Mouse (Mus musculus) effector memory CD4-positive, alpha-beta T cell, adult 7 months (primary cell): ENCODE results near the gene Bcan. TPM values are rescaled to one million over a fixed set of nuclear protein-coding genes. Genes with fewer than 3 reads are reported as not detected.

Experiments used
- polyA plus RNA-seq: library from polyadenylated mRNA; unstranded; fragments of 100-300 nt; shearing (Covaris generic); gene quantifications from one replicate; pipeline ENCODE4 v1.2.1, GENCODE M21; 2017

Bcan gene
- not detected for polyA plus RNA-seq

DNA sequence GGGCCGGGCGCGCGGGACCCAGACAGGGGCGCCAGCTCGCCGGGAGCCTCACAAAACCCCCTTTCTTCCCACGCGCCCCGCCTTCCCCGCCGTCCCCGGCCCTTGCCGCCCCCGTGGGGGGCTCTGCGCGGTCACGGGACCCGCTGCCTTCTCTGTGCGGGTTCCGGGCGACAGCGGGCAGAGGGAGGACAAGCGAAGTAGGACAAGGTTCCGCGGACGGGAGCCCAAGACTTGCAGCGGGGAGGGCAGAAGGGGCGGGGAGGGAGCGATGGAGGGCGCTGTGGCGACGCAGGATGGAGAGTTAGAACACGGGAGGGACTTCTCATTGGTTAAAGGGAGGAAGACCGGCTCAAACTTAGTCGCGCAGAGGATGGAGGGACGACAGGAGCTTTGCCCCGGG, at the start of gene Bcan:
TSS of gene Bcan (minus strand) at position 50 of the 400 bp plus-strand sequence.

GRCm38 (mm10) chr3:88042661-88043421, 42.8 kb upstream of the Bcan start, which contains the start of gene Gpatch4:
Gene Gpatch4 (plus strand): TSS chr3:88043108.

GRCm38 (mm10) chr3:88027434-88028186, 27.6 kb upstream of the Bcan start, which contains the start of gene Hapln2:
Gene Hapln2 (minus strand): TSS chr3:88027583.

GRCm38 (mm10) chr3:87970939-87971488, 29.0 kb downstream of the Bcan start, which contains the start of gene Nes:
Gene Nes (plus strand): TSS chr3:87971078.

GRCm38 (mm10) chr3:87948378-87949265, 51.4 kb downstream of the Bcan start, which contains the start of gene Crabp2:
Gene Crabp2 (plus strand): TSS chr3:87948666.

Other genes starting within 250 kb of the Bcan start
- not detected for gene Ntrk1, start 205.1 kb downstream of the Bcan start, polyA plus RNA-seq
- gene Insrr, start 203.3 kb downstream of the Bcan start, polyA plus RNA-seq: 0.37 TPM
- gene Pear1, start 175.9 kb downstream of the Bcan start, polyA plus RNA-seq: 32.0 TPM
- gene Sh2d2a, start 153.5 kb downstream of the Bcan start, polyA plus RNA-seq: 505 TPM
- gene Prcc, start 114.6 kb downstream of the Bcan start, polyA plus RNA-seq: 11.7 TPM
- 142 TPM for gene Hdgf, start 93.9 kb downstream of the Bcan start, polyA plus RNA-seq
- 136 TPM for gene Mrpl24, start 80.7 kb downstream of the Bcan start, polyA plus RNA-seq
- gene Isg20l2, start 69.9 kb downstream of the Bcan start, polyA plus RNA-seq: 31.6 TPM
- 17.3 TPM for gene Rrnad1, start 69.5 kb downstream of the Bcan start, polyA plus RNA-seq
- gene Crabp2, start 51.6 kb downstream of the Bcan start, polyA plus RNA-seq: not detected
- 0.37 TPM for gene Nes, start 29.2 kb downstream of the Bcan start, polyA plus RNA-seq
- not detected for gene Hapln2, start 27.4 kb upstream of the Bcan start, polyA plus RNA-seq
- gene Gpatch4, start 42.9 kb upstream of the Bcan start, polyA plus RNA-seq: 12.0 TPM
- 47.5 TPM for gene Naxe, start 58.3 kb upstream of the Bcan start, polyA plus RNA-seq
- gene Ttc24, start 78.1 kb upstream of the Bcan start, polyA plus RNA-seq: not detected
- gene Iqgap3, start 81.7 kb upstream of the Bcan start, polyA plus RNA-seq: 0.30 TPM
- gene Mef2d, start 142.1 kb upstream of the Bcan start, polyA plus RNA-seq: 168 TPM